Mouse (Mus musculus): ENCODE results near the gene Nol4l.

DNA sequence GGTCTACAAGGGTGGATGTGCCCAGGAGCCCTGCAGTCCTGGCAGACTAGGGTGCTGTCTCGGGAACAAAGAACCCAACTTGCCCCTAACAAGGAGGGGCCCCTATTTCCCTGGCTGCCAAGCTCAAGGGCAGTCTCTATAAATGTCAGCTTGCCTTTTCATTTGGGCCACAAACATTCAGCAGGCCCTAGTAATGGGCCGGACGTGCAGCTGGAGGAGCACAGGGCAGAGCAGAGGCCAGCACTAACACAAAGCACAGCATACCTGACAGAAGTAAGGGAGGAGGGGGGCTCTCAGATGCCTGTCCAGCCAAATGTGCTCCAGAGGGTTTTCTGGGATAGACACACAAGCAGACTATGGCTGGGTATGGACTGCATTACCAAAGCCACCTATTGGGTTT lies 95.9 kb downstream of the Nol4l start:
- TF ChIP-seq FLI1 (IDR thresholded peaks at IDR 0.05; ENCODE audit: low read length) (no peak), GATA1 (IDR thresholded peaks at IDR 0.05; ENCODE audit: borderline replicate concordance, low read length) (no peak)

All from megakaryocyte, embryonic 14.5 days (primary cell).